Mouse (Mus musculus): ENCODE results near the gene Cnr2.

DNA sequence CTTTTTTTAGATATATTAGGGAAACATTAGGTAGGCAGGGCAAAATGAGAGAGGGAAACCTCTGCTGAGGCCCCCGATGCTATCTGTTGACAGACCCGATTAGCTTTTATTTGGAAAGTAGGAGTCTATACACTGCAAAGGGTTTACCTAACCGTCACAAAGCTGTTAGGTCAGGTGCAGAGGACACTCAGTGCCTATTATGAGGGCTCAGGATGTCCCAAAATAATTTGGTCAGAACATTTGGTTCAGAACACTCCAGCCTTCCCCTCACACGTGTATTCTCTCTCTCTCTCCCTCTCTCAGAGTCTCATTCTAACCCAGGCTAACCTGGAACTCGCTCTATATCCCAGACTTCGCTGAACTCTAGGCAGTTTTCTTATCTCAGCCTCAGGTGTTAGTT is 13.2 kb upstream of the Cnr2 start:
- TF ChIP-seq EP300 (IDR thresholded peaks at IDR 0.05; ENCODE audit: insufficient read depth, low read depth, low read length), result no peak
- TF ChIP-seq POLR2A (IDR thresholded peaks at IDR 0.05; ENCODE audit: insufficient read depth, low read length), result no peak
- TF ChIP-seq CTCF (IDR thresholded peaks at IDR 0.05; ENCODE audit: low read depth, low read length), result no peak
